Mouse (Mus musculus) hindbrain, embryonic 16.5 days (tissue): ENCODE measurements around the gene Smarca4. TPM values are rescaled to one million over a fixed set of nuclear protein-coding genes. Genes with fewer than 3 reads are reported as not detected.
A peak's percentile ranks its signal among the peaks of the same experiment; 100 is the strongest.

Experiments
- ATAC-seq: fragments of 200-750 bp; cut with Nextera tagmentation; 2 replicates; pipeline ENCODE4 v1.8.0; 2017; ENCODE audit warnings: moderate TSS enrichment, moderate library complexity
- H3K27ac ChIP-seq: fragments of 300-500 bp; sonication (generic); 2 replicates; pipeline ENCODE4 v1.5.1; 2014; ENCODE audit warnings: low read depth, mild to moderate bottlenecking, control low read depth, low read length, moderate library complexity
- H3K27me3 ChIP-seq: fragments of 300-500 bp; sonication (generic); replicated peaks from 2 replicates; pipeline ENCODE4 v1.6.1; 2014; ENCODE audit warnings: low read length; ENCODE audit not compliant: control insufficient read depth, insufficient read depth
- H3K36me3 ChIP-seq: fragments of 300-500 bp; sonication (generic); 2 replicates; pipeline ENCODE4 v1.6.1; 2014; ENCODE audit warnings: mild to moderate bottlenecking, low read length, moderate library complexity, mixed read lengths; ENCODE audit not compliant: control insufficient read depth, insufficient read depth
- H3K4me1 ChIP-seq: fragments of 300-500 bp; sonication (generic); 2 replicates; pipeline ENCODE4 v1.6.1; 2014; ENCODE audit warnings: low read depth, low read length; ENCODE audit not compliant: control insufficient read depth, insufficient read depth
- H3K4me2 ChIP-seq: fragments of 300-500 bp; sonication (generic); 2 replicates; pipeline ENCODE4 v1.6.1; 2014; ENCODE audit warnings: mild to moderate bottlenecking, low read length, control low read depth, moderate library complexity
- H3K4me3 ChIP-seq: fragments of 300-500 bp; sonication (generic); 2 replicates; pipeline ENCODE4 v1.5.1; 2014; ENCODE audit warnings: mild to moderate bottlenecking, low read length, control low read depth, moderate library complexity
- H3K9ac ChIP-seq: fragments of 300-500 bp; sonication (generic); 2 replicates; pipeline ENCODE4 v1.6.1; 2014; ENCODE audit warnings: low read depth, mild to moderate bottlenecking, control low read depth, low read length, moderate library complexity
- H3K9me3 ChIP-seq: fragments of 300-500 bp; sonication (generic); 2 replicates; pipeline ENCODE4 v1.6.1; 2014; ENCODE audit warnings: mild to moderate bottlenecking, low read length, moderate library complexity; ENCODE audit not compliant: control insufficient read depth
- WGBS: fragments of 180-500 bp; shearing (Covaris S2); extraction: QIAGEN DNeasy Blood & Tissue Kit; methylation state at CpG from one replicate; pipeline ENCODE4 v1.1.7; 2014; 5-methylcytosine and 5-hydroxymethylcytosine counted together
- polyA plus RNA-seq: library from polyadenylated mRNA; unstranded; fragments of >200 nt; fragmentation: Nextera tagmentation; extraction: Ambion mirVana; gene quantifications from 2 replicates; pipeline ENCODE4 v1.2.1, GENCODE M21; 2015

The Smarca4 gene
- polyA plus RNA-seq, 1 experiment from 2014 or later: 109 TPM

- H3K4me1 ChIP-seq: peaks cover 15% of the 10 kb centered on the region
- 78% methylated on average over 7 of the region's 7 CpGs for WGBS
- H3K27ac ChIP-seq: no peak overlapping the region
- ATAC-seq: no peak
- no peaks in the 10 kb centered on the region for H3K9me3 ChIP-seq
- H3K4me3 ChIP-seq: no peak overlapping the region
- no peak overlapping the region for H3K4me2 ChIP-seq
- H3K27me3 ChIP-seq: no peaks in the 10 kb centered on the region
- peaks cover 15% of the 10 kb centered on the region for H3K36me3 ChIP-seq
- H3K9ac ChIP-seq: peak overlapping the region; percentile 17; the same call in 1 of the 2 replicates
These were observed 113.3 kb downstream of the Smarca4 start for GRCm38 (mm10) chr9:21729264-21729663.

- 91% methylated on average over 9 of the region's 9 CpGs for WGBS
- no peaks in the 10 kb centered on the region for H3K9me3 ChIP-seq
These were observed 116.3 kb downstream of the Smarca4 start for GRCm38 (mm10) chr9:21732288-21732687.

GRCm38 (mm10) chr9:21733446-21733845 is 117.5 kb downstream of the Smarca4 start:
- H3K36me3 ChIP-seq: peaks cover 49% of the 10 kb centered on the region
- H3K4me2 ChIP-seq: no peak overlapping the region
- no peaks in the 10 kb centered on the region for H3K9me3 ChIP-seq
- no peaks in the 10 kb centered on the region for H3K27me3 ChIP-seq
- H3K9ac ChIP-seq: no peak overlapping the region
- no peak for ATAC-seq
- no peaks in the 10 kb centered on the region for H3K4me1 ChIP-seq
- WGBS: 77% methylated on average over 17 of the region's 17 CpGs
- H3K4me3 ChIP-seq: no peak overlapping the region
- H3K27ac ChIP-seq: no peak overlapping the region

More at GRCm38 (mm10) chr9:21732288-21732687, 116.3 kb downstream of the Smarca4 start:
- H3K36me3 ChIP-seq: peaks cover 38% of the 10 kb centered on the region
- H3K27ac ChIP-seq: no peak overlapping the region
- no peak overlapping the region for H3K9ac ChIP-seq
- H3K4me1 ChIP-seq: no peaks in the 10 kb centered on the region
- no peak overlapping the region for H3K4me2 ChIP-seq
- no peak for ATAC-seq
- no peaks in the 10 kb centered on the region for H3K27me3 ChIP-seq
- H3K4me3 ChIP-seq: no peak overlapping the region

GRCm38 (mm10) chr9:21733989-21734388 is 118.0 kb downstream of the Smarca4 start:
- Histone ChIP-seq H3K27ac (no peak overlapping the region), H3K4me2 (no peak overlapping the region), H3K36me3 (peaks cover 54% of the 10 kb centered on the region), H3K9me3 (no peaks in the 10 kb centered on the region), H3K4me3 (no peak overlapping the region), H3K9ac (no peak overlapping the region), H3K4me1 (no peaks in the 10 kb centered on the region), H3K27me3 (no peaks in the 10 kb centered on the region)
- no peak for ATAC-seq
- WGBS: 97% methylated on average over 7 of the region's 7 CpGs

- Histone ChIP-seq H3K4me3 (no peak overlapping the region), H3K36me3 (peaks cover 65% of the 10 kb centered on the region)
- 84% methylated on average over 14 of the region's 14 CpGs for WGBS
These were observed 119.2 kb downstream of the Smarca4 start for GRCm38 (mm10) chr9:21735126-21735525.

GRCm38 (mm10) chr9:21736580-21736979 is 120.6 kb downstream of the Smarca4 start:
- Histone ChIP-seq H3K9ac (no peak overlapping the region), H3K9me3 (no peaks in the 10 kb centered on the region), H3K4me1 (no peaks in the 10 kb centered on the region), H3K27me3 (no peaks in the 10 kb centered on the region), H3K4me2 (no peak overlapping the region), H3K36me3 (peaks cover 74% of the 10 kb centered on the region), H3K27ac (no peak overlapping the region), H3K4me3 (no peak overlapping the region)
- WGBS: 71% methylated on average over 3 of the region's 3 CpGs
- ATAC-seq: no peak

More at GRCm38 (mm10) chr9:21735126-21735525, 119.2 kb downstream of the Smarca4 start:
- Histone ChIP-seq H3K27me3 (no peaks in the 10 kb centered on the region), H3K4me2 (no peak overlapping the region), H3K4me1 (no peaks in the 10 kb centered on the region), H3K9me3 (no peaks in the 10 kb centered on the region), H3K9ac (no peak overlapping the region), H3K27ac (no peak overlapping the region)
- ATAC-seq: no peak

GRCm38 (mm10) chr9:21737188-21737587 is 121.2 kb downstream of the Smarca4 start:
- H3K27ac ChIP-seq: no peak overlapping the region
- H3K4me3 ChIP-seq: no peak overlapping the region
- H3K9ac ChIP-seq: no peak overlapping the region
- no peaks in the 10 kb centered on the region for H3K27me3 ChIP-seq
- no peaks in the 10 kb centered on the region for H3K4me1 ChIP-seq
- peaks cover 76% of the 10 kb centered on the region for H3K36me3 ChIP-seq
- H3K4me2 ChIP-seq: no peak overlapping the region
- H3K9me3 ChIP-seq: no peaks in the 10 kb centered on the region
- 92% methylated on average over 10 of the region's 10 CpGs for WGBS
- no peak for ATAC-seq

- H3K36me3 ChIP-seq: peaks cover 76% of the 10 kb centered on the region
- H3K9ac ChIP-seq: no peak overlapping the region
- no peaks in the 10 kb centered on the region for H3K4me1 ChIP-seq
- no peak overlapping the region for H3K27ac ChIP-seq
- WGBS: 89% methylated on average over 7 of the region's 7 CpGs
- no peak overlapping the region for H3K4me3 ChIP-seq
- H3K27me3 ChIP-seq: no peaks in the 10 kb centered on the region
- H3K9me3 ChIP-seq: no peaks in the 10 kb centered on the region
- no peak overlapping the region for H3K4me2 ChIP-seq
- peak; percentile 54; the same call in 1 of the 2 replicates for ATAC-seq
These were observed 122.8 kb downstream of the Smarca4 start for GRCm38 (mm10) chr9:21738776-21739175.

- no peak for ATAC-seq
These were observed 124.5 kb downstream of the Smarca4 start for GRCm38 (mm10) chr9:21740427-21740826.

GRCm38 (mm10) chr9:21741514-21741913 is 125.5 kb downstream of the Smarca4 start:
- H3K27ac ChIP-seq: no peak overlapping the region
- peaks cover 75% of the 10 kb centered on the region for H3K36me3 ChIP-seq
- no peaks in the 10 kb centered on the region for H3K9me3 ChIP-seq
- H3K9ac ChIP-seq: no peak overlapping the region
- ATAC-seq: no peak
- H3K27me3 ChIP-seq: no peaks in the 10 kb centered on the region
- H3K4me1 ChIP-seq: no peaks in the 10 kb centered on the region
- H3K4me2 ChIP-seq: no peak overlapping the region
- WGBS: 96% methylated on average over 11 of the region's 11 CpGs
- H3K4me3 ChIP-seq: no peak overlapping the region

More at GRCm38 (mm10) chr9:21740427-21740826, 124.5 kb downstream of the Smarca4 start:
- no peak overlapping the region for H3K9ac ChIP-seq
- H3K4me3 ChIP-seq: no peak overlapping the region
- no peaks in the 10 kb centered on the region for H3K4me1 ChIP-seq
- no peak overlapping the region for H3K4me2 ChIP-seq
- H3K27me3 ChIP-seq: no peaks in the 10 kb centered on the region
- H3K9me3 ChIP-seq: no peaks in the 10 kb centered on the region
- 93% methylated on average over 14 of the region's 14 CpGs for WGBS
- peaks cover 71% of the 10 kb centered on the region for H3K36me3 ChIP-seq
- no peak overlapping the region for H3K27ac ChIP-seq
